Comparison of ENCODE assay signal across 10 mouse cellular contexts in genomic region chr6:52443112-52443984, GRCm38 (mm10).
DNase-seq lines count a peak whose midpoint lies in the region; ATAC-seq and TF ChIP-seq lines count a peak whose summit lies in the region.
"Had no signal": no experiment of that assay in that cellular context is flagged by ENCODE, and none has a peak within 500 bp of the region (broad histone marks: within the 10 kb centered on the region; RNA-seq: fewer than 3 reads in every experiment).

No protein-coding gene starts in this region.

- peak overlapping the region; percentile 13 for H3K4me3 ChIP-seq in gastrocnemius, adult 2 months
- H3K4me3 ChIP-seq in E14TG2a.4 (replicated peaks; ENCODE audit: low read length): peak overlapping the region; percentile 43
- no peak overlapping the region for H3K4me3 ChIP-seq in forebrain, postnatal 0 days (ENCODE audit: low read depth, low read length)
- H3K4me3 ChIP-seq in limb, embryonic 14.5 days (replicated peaks; ENCODE audit: low read length): peak overlapping the region; percentile 21
- H3K4me3 ChIP-seq: myocyte had no signal

- no peak; the same call in 1 of the 2 replicates for ATAC-seq in forebrain, postnatal 0 days
- ATAC-seq in limb, embryonic 14.5 days (ENCODE audit: low FRiP score, low read depth): no peak

- peaks cover 49% of the 10 kb centered on the region for H3K4me1 ChIP-seq in E14TG2a.4 (replicated peaks; ENCODE audit: low read depth, low read length)
- H3K4me1 ChIP-seq in forebrain, postnatal 0 days (ENCODE audit: insufficient read depth): peaks cover 3% of the 10 kb centered on the region; the same call in 1 of the 2 replicates
- H3K4me1 ChIP-seq in limb, embryonic 14.5 days (ENCODE audit: control insufficient read depth, insufficient read depth, low read length): peaks cover 15% of the 10 kb centered on the region

- H3K27me3 ChIP-seq in E14TG2a.4 (ENCODE audit: insufficient read depth, low read length): peaks cover 17% of the 10 kb centered on the region; the same call in 1 of the 2 replicates
- H3K27me3 ChIP-seq in forebrain, postnatal 0 days (ENCODE audit: insufficient read depth, low read length): no peaks in the 10 kb centered on the region
- H3K27me3 ChIP-seq in limb, embryonic 14.5 days (ENCODE audit: control insufficient read depth, insufficient read depth, low read length): 0 out of 2 replicates have a peak, but pooled peaks cover 5% of the 10 kb centered on the region

- WGBS in forebrain, postnatal 0 days: 28% methylated on average over 24 of the region's 24 CpGs
- WGBS in limb, embryonic 14.5 days: 6% methylated on average over 24 of the region's 24 CpGs

- no peak for TF ChIP-seq CTCF in gastrocnemius, adult 2 months (IDR thresholded peaks at IDR 0.05)
- TF ChIP-seq CTCF in E14TG2a.4 (conservative IDR thresholded peaks at IDR 0.05; ENCODE audit: low read length): no peak
- no peak for TF ChIP-seq CTCF in forebrain, postnatal 0 days (IDR thresholded peaks at IDR 0.05; ENCODE audit: low read depth)

- H3K9ac ChIP-seq in forebrain, postnatal 0 days: no peak overlapping the region
- peak overlapping the region; percentile 8; the same call in 1 of the 2 replicates for H3K9ac ChIP-seq in limb, embryonic 14.5 days (ENCODE audit: low read depth, low read length, severe bottlenecking)

- no peaks in the 10 kb centered on the region for H3K36me3 ChIP-seq in E14TG2a.4 (ENCODE audit: insufficient read depth, low read length)
- H3K36me3 ChIP-seq in forebrain, postnatal 0 days (ENCODE audit: insufficient read depth): no peaks in the 10 kb centered on the region
- H3K36me3 ChIP-seq in limb, embryonic 14.5 days (ENCODE audit: control insufficient read depth, insufficient read depth, low read length): no peaks in the 10 kb centered on the region

- no peak overlapping the region for H3K27ac ChIP-seq in gastrocnemius, adult 2 months
- H3K27ac ChIP-seq in forebrain, postnatal 0 days (ENCODE audit: low read depth, low read length): no peak overlapping the region
- H3K27ac ChIP-seq in limb, embryonic 14.5 days (replicated peaks; ENCODE audit: low read depth, low read length): 0 out of 2 replicates have a peak overlapping the region, but pooled peaks have one; percentile 33

- no peak for TF ChIP-seq POLR2A in limb, embryonic 14.5 days (IDR thresholded peaks at IDR 0.05; ENCODE audit: borderline replicate concordance, extremely low read depth, insufficient read depth, insufficient read length)

- H3K4me2 ChIP-seq in forebrain, postnatal 0 days (ENCODE audit: low read depth): peak overlapping the region; percentile 29
- H3K4me2 ChIP-seq in limb, embryonic 14.5 days (replicated peaks; ENCODE audit: low read depth, low read length, severe bottlenecking): peak overlapping the region; percentile 45

- DNase-seq in gastrocnemius, adult 2 months: no peak
- DNase-seq in gastrocnemius, postnatal 36 days: no peak
- peak; percentile 37 for DNase-seq in forebrain, postnatal 0 days
- DNase-seq in limb, embryonic 14.5 days (ENCODE audit: low spot score): no peak
- DNase-seq in lung, adult 18-20 months: no peak
- DNase-seq in cerebellum, adult 8-10 months: no peak
- DNase-seq in thymus, adult 18-20 months: no peak
- DNase-seq: kidney, postnatal 25 days had no signal

- intact Hi-C loops in gastrocnemius, adult 2 months (cut with DNase I): loop anchor here (5.0 kb wide), 1 partner anchor 64 kb away; no protein-coding TSS in a partner anchor
- intact Hi-C loops in gastrocnemius, postnatal 36 days (cut with DNase I): no loop called here

- peaks cover 39% of the 10 kb centered on the region for H3K9me3 ChIP-seq in E14TG2a.4 (ENCODE audit: low read length)
- H3K9me3 ChIP-seq in forebrain, postnatal 0 days (ENCODE audit: low read length): no peaks in the 10 kb centered on the region
- H3K9me3 ChIP-seq in limb, embryonic 14.5 days (ENCODE audit: control insufficient read depth, low read length): no peaks in the 10 kb centered on the region
